Mouse (Mus musculus): ENCODE data around the gene Ankrd54. TPM values are rescaled to one million over a fixed set of nuclear protein-coding genes. Genes with fewer than 3 reads are reported as not detected.
"Not testable (repeated sequence)": the region's sequence is repeated elsewhere in the genome, so short reads cannot be mapped to it uniquely, and the experiment has no call there.

Ankrd54 gene
- polyA plus RNA-seq, 1 experiment from 2014 or later: 42.8 TPM

DNA sequence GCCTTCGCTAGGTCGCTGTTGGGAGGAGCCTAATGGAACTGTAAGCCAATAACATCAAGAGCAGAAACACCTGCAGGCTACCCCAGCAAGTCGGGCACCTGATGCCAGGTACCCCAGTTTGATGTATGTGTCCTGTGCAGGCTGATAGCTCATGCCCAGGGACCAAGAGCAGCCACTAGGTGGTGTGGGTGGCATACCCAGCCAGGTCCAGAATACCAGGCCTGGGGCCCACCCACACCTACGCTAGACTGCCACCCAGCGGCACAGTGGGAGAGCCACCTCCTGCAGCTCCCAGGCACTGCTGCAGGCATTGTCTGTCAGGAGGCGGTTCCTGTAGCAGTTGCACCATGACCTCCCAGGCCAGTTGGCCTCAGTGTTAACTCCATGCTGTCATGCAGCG, 23.8 kb downstream of the Ankrd54 start:
- H3K27ac ChIP-seq (replicated peaks; ENCODE audit: low read depth, low read length): no peak overlapping the region
- H3K4me3 ChIP-seq (ENCODE audit: low read depth, low read length): no peak overlapping the region
- H3K4me1 ChIP-seq (ENCODE audit: control insufficient read depth, insufficient read depth, low read length): peaks cover 4% of the 10 kb centered on the region
- 11% methylated on average over 6 of the region's 7 CpGs for WGBS
- H3K9me3 ChIP-seq (replicated peaks; ENCODE audit: control insufficient read depth, low read length): no peaks in the 10 kb centered on the region
- H3K9ac ChIP-seq (replicated peaks; ENCODE audit: low read length): no peak overlapping the region
- peaks cover 32% of the 10 kb centered on the region for H3K27me3 ChIP-seq (ENCODE audit: control insufficient read depth, insufficient read depth, low read length)
- peak; percentile 42; the same call in 1 of the 2 replicates for ATAC-seq (replicated peaks; ENCODE audit: insufficient number of reproducible peaks, low FRiP score, low TSS enrichment, low read depth)
- H3K4me2 ChIP-seq (ENCODE audit: low read depth, low read length): no peak overlapping the region
- H3K36me3 ChIP-seq (replicated peaks; ENCODE audit: control insufficient read depth, insufficient read depth, low read depth, low read length): no peaks in the 10 kb centered on the region
- DNase-seq (ENCODE audit: low spot score): peak; percentile 70

DNA sequence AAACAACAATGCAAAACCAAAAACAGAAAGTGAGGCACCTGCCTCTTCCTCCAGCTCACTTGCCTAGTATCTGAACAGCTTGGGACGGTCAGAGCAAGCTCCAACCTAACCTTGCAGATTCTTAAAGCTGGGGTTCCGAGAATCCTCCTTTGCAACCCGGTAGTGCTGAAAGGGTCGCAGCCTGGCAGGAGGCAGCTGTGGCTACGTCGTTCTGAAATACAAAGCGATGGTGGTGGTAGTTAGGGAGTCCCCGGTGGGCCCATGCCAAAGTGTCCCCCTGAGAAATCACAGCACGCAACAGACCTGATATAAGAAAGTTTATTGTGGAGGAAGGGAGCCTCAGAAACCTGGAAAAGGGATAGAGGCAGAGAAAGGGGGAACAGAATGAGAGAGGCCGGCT, 24.4 kb downstream of the Ankrd54 start:
- no peak overlapping the region for H3K4me2 ChIP-seq (ENCODE audit: low read depth, low read length)
- WGBS: 67% methylated on average over 10 of the region's 10 CpGs
- no peak overlapping the region; the same call in 1 of the 2 replicates for H3K9ac ChIP-seq (replicated peaks; ENCODE audit: low read length)
- H3K4me3 ChIP-seq (ENCODE audit: low read depth, low read length): no peak overlapping the region
- H3K36me3 ChIP-seq (replicated peaks; ENCODE audit: control insufficient read depth, insufficient read depth, low read depth, low read length): no peaks in the 10 kb centered on the region
- H3K27ac ChIP-seq (replicated peaks; ENCODE audit: low read depth, low read length): no peak overlapping the region
- peaks cover 4% of the 10 kb centered on the region for H3K4me1 ChIP-seq (ENCODE audit: control insufficient read depth, insufficient read depth, low read length)
- DNase-seq (ENCODE audit: low spot score) (no peak), ATAC-seq (replicated peaks; ENCODE audit: insufficient number of reproducible peaks, low FRiP score, low TSS enrichment, low read depth) (no peak)
- H3K9me3 ChIP-seq (replicated peaks; ENCODE audit: control insufficient read depth, low read length): no peaks in the 10 kb centered on the region
- peaks cover 26% of the 10 kb centered on the region for H3K27me3 ChIP-seq (ENCODE audit: control insufficient read depth, insufficient read depth, low read length)

DNA sequence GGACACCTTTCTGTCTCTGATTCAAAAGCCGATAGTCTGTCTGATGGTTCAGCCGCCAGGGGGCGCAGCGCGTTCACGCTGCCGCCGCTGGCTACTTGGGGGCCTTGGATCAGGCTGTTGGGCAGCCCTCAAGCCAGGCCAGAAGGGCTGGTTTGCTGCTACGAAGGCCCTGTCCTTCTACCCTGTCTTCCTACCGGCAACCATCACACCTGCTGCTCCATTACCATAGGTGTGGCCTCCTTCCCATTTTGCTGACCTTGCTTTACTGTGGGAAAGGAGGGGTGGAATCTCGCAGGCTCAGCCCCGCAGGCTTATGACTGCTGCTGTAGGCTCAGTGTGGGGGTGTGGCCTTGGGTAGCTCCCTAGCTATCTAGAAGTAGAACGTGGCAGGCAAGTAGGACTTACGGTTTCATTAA, 24.8 kb downstream of the Ankrd54 start:
- no peaks in the 10 kb centered on the region for H3K9me3 ChIP-seq (replicated peaks; ENCODE audit: control insufficient read depth, low read length)
- WGBS: 14% methylated on average over 14 of the region's 14 CpGs
- ATAC-seq (replicated peaks; ENCODE audit: insufficient number of reproducible peaks, low FRiP score, low TSS enrichment, low read depth): no peak

DNA sequence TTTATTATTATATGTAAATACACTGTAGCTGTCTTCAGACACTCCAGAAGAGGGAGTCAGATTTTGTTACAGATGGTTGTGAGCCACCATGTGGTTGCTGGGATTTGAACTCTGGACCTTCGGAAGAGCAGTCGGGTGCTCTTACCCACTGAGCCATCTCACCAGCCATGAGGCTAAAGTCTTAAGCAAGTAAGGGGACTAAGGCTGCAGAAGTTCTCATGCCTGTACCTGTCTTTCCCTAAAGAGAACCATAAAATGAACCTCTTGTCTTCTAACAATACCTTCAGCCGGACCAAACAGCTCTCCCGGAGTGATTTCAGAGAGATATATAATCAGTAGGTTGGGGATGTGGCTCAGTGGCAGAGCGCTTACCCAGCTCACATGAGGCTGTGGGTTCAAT, 30.8 kb downstream of the Ankrd54 start:
- H3K27me3 ChIP-seq (ENCODE audit: control insufficient read depth, insufficient read depth, low read length); H3K27ac ChIP-seq (replicated peaks; ENCODE audit: low read depth, low read length); H3K4me2 ChIP-seq (ENCODE audit: low read depth, low read length); DNase-seq (ENCODE audit: low spot score); H3K4me3 ChIP-seq (ENCODE audit: low read depth, low read length); ATAC-seq (replicated peaks; ENCODE audit: insufficient number of reproducible peaks, low FRiP score, low TSS enrichment, low read depth); H3K9me3 ChIP-seq (replicated peaks; ENCODE audit: control insufficient read depth, low read length); H3K9ac ChIP-seq (replicated peaks; ENCODE audit: low read length); H3K4me1 ChIP-seq (ENCODE audit: control insufficient read depth, insufficient read depth, low read length); H3K36me3 ChIP-seq (replicated peaks; ENCODE audit: control insufficient read depth, insufficient read depth, low read depth, low read length): not testable (repeated sequence)
- WGBS: 84% methylated on average over 5 of the region's 5 CpGs

More for the DNA sequence above, 24.8 kb downstream of the Ankrd54 start:
- Histone ChIP-seq H3K4me3 (ENCODE audit: low read depth, low read length) (no peak overlapping the region), H3K4me2 (ENCODE audit: low read depth, low read length) (no peak overlapping the region), H3K9ac (replicated peaks; ENCODE audit: low read length) (no peak overlapping the region; the same call in 1 of the 2 replicates), H3K36me3 (replicated peaks; ENCODE audit: control insufficient read depth, insufficient read depth, low read depth, low read length) (no peaks in the 10 kb centered on the region), H3K27ac (replicated peaks; ENCODE audit: low read depth, low read length) (no peak overlapping the region), H3K27me3 (ENCODE audit: control insufficient read depth, insufficient read depth, low read length) (peaks cover 22% of the 10 kb centered on the region), H3K4me1 (ENCODE audit: control insufficient read depth, insufficient read depth, low read length) (no peaks in the 10 kb centered on the region; the same call in 1 of the 2 replicates)
- DNase-seq (ENCODE audit: low spot score): peak; percentile 85

DNA sequence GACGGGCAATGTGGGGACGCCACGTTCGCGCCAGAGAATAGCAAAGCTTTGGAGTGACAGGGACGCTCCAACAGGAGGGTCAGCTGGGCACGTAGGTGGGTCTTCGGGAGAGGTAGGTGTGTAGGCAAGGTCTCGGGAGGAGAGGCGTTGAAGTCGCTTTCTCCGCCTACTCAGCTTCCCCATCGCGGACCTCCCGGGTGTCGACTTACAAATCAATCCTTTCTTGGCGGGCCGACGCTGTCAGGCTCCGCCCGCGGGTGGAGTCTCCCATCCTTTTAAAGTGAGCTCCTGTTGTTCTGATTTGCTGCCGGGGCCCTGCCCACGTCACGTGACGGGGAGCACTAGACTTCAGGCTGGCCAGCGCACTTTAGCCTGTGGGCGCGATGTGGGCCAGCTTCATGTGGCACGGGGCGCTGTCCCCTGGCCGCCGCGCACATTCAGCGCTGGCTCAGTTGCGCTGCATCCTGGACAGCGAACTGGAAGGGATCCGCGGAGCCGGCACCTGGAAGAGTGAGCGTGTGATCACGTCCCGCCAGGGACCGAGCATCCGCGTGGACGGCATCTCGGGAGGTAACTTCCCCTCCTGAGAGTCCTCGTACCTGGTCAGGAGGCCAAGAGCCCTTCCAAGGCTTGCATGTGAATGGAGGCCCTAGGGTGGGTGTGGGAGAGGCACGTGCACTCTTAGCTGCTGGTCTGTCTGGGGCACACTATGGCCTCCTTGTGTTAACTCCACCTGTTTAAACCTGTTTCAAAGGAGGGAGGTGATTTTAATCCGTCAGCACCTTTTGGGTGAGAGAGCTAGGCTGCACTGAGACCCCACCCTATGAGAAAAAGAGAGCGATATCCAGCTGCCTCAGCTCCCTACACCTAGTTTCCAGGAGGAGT, 31.9 kb downstream of the Ankrd54 start:
- no peaks in the 10 kb centered on the region for H3K36me3 ChIP-seq (replicated peaks; ENCODE audit: control insufficient read depth, insufficient read depth, low read depth, low read length)
- H3K4me2 ChIP-seq (ENCODE audit: low read depth, low read length): peak overlapping the region; percentile 93
- no peaks in the 10 kb centered on the region for H3K9me3 ChIP-seq (replicated peaks; ENCODE audit: control insufficient read depth, low read length)
- 0 out of 2 replicates have a peak overlapping the region, but pooled peaks have one; percentile 41 for H3K27ac ChIP-seq (replicated peaks; ENCODE audit: low read depth, low read length)
- DNase-seq (ENCODE audit: low spot score) (peak; percentile 95), ATAC-seq (replicated peaks; ENCODE audit: insufficient number of reproducible peaks, low FRiP score, low TSS enrichment, low read depth) (peak; percentile 68)
- H3K9ac ChIP-seq (replicated peaks; ENCODE audit: low read length): peak overlapping the region; percentile 74
- H3K27me3 ChIP-seq (ENCODE audit: control insufficient read depth, insufficient read depth, low read length): no peaks in the 10 kb centered on the region
- under 1% methylated on average over 52 of the region's 52 CpGs for WGBS
- H3K4me3 ChIP-seq (ENCODE audit: low read depth, low read length): peak overlapping the region; percentile 58
- peaks cover 5% of the 10 kb centered on the region; the same call in 1 of the 2 replicates for H3K4me1 ChIP-seq (ENCODE audit: control insufficient read depth, insufficient read depth, low read length)

DNA sequence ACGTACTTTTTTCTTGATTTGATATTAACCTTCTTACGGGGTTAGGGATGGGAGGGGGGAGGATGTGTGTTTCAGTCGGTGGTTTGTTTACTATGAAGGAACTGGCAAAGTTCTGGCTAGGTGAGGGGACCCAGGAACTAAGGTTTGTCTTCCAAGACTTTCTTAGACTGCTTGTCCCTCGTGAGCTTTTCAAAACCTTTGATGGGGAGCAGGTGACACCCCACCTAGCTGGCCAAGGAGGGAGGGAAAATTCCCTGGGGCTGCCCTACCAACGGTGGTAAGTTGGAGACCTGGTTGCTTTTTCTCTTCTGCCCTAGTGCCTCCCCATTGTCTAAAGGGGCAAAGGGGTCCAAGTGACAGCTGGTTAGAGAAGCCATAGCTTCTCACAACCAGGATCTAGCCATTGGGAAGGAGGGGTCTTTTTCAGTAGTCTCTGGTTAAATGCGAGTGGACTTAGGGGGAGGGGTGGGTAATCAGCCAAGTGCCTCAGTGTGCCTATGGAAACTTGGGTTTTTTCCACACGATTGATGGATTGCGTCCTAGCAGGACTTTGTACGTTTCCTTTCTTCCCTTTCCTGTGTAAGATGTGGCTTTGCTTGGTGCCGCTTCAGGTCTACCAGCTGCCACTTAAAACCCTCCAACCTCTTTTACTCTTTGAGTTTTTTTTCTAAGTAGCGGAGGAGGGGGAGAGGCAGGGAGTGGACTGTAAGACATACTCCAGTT, 33.0 kb downstream of the Ankrd54 start:
- Histone ChIP-seq H3K9me3 (replicated peaks; ENCODE audit: control insufficient read depth, low read length) (no peaks in the 10 kb centered on the region), H3K4me2 (ENCODE audit: low read depth, low read length) (peak overlapping the region; percentile 93), H3K27ac (replicated peaks; ENCODE audit: low read depth, low read length) (no peak overlapping the region), H3K27me3 (ENCODE audit: control insufficient read depth, insufficient read depth, low read length) (no peaks in the 10 kb centered on the region), H3K9ac (replicated peaks; ENCODE audit: low read length) (peak overlapping the region; percentile 49), H3K4me1 (ENCODE audit: control insufficient read depth, insufficient read depth, low read length) (peaks cover 5% of the 10 kb centered on the region; the same call in 1 of the 2 replicates), H3K36me3 (replicated peaks; ENCODE audit: control insufficient read depth, insufficient read depth, low read depth, low read length) (no peaks in the 10 kb centered on the region), H3K4me3 (ENCODE audit: low read depth, low read length) (peak overlapping the region; percentile 58)
- no peak for ATAC-seq (replicated peaks; ENCODE audit: insufficient number of reproducible peaks, low FRiP score, low TSS enrichment, low read depth)
- peak; percentile 43 for DNase-seq (ENCODE audit: low spot score)
- WGBS: 17% methylated on average over 11 of the region's 11 CpGs

DNA sequence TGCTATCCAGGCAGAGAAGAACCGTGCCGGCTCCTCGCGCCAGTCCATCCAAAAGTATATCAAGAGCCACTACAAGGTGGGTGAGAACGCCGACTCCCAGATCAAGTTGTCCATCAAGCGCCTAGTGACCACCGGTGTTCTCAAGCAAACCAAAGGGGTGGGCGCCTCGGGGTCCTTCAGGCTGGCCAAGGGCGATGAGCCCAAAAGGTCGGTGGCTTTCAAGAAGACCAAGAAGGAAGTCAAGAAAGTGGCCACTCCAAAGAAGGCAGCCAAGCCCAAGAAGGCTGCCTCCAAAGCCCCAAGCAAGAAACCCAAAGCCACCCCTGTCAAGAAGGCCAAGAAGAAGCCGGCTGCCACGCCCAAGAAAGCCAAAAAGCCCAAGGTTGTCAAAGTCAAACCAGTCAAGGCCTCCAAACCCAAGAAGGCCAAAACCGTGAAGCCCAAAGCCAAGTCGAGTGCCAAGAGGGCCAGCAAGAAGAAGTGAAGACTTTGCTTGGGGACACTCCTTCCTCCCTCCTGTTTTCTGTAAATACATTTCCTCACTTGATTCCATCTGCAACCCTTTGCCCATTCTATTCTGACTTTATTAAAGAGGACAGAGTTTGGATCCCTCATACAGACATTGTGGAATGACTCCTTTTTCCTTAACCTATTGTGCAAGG, 33.7 kb downstream of the Ankrd54 start:
- Histone ChIP-seq H3K9me3 (replicated peaks; ENCODE audit: control insufficient read depth, low read length) (no peaks in the 10 kb centered on the region), H3K36me3 (replicated peaks; ENCODE audit: control insufficient read depth, insufficient read depth, low read depth, low read length) (no peaks in the 10 kb centered on the region), H3K27ac (replicated peaks; ENCODE audit: low read depth, low read length) (peak overlapping the region; percentile 94), H3K4me2 (ENCODE audit: low read depth, low read length) (peak overlapping the region; percentile 93), H3K4me1 (ENCODE audit: control insufficient read depth, insufficient read depth, low read length) (peaks cover 5% of the 10 kb centered on the region; the same call in 1 of the 2 replicates), H3K27me3 (ENCODE audit: control insufficient read depth, insufficient read depth, low read length) (no peaks in the 10 kb centered on the region), H3K9ac (replicated peaks; ENCODE audit: low read length) (peak overlapping the region; percentile 100), H3K4me3 (ENCODE audit: low read depth, low read length) (peak overlapping the region; percentile 58)
- WGBS: 29% methylated on average over 16 of the region's 16 CpGs
- peak; percentile 23 for DNase-seq (ENCODE audit: low spot score)
- ATAC-seq (replicated peaks; ENCODE audit: insufficient number of reproducible peaks, low FRiP score, low TSS enrichment, low read depth): no peak
